Mouse (Mus musculus) frontal cortex, adult 2 months (tissue): ENCODE measurements around the gene Cyth3. TPM values are rescaled to one million over a fixed set of nuclear protein-coding genes. Genes with fewer than 3 reads are reported as not detected.

Experiments
- DNase-seq, 2 experiments: peaks; one replicate each; pipeline ENCODE4 v3.0.0; 2022; ENCODE audit warnings: low spot score in 1 of 2; ENCODE audit errors: extremely low spot score in 1 of 2
- polyA plus RNA-seq: library from polyadenylated mRNA; depleted of rRNA; stranded (reverse); fragments of >200 nt; gene quantifications from 2 replicates; pipeline ENCODE4 v1.2.3, GENCODE M21; 2012; rRNA removed

Cyth3 gene
- 28.5 and 29.1 TPM in 2 replicates for polyA plus RNA-seq

- peak; percentile 89 to 95 for DNase-seq
These were observed at the start of gene Cyth3 for GRCm38 (mm10) chr5:143621893-143622622. TSS of gene Cyth3 (plus strand) at chr5:143622447.

- no peak for DNase-seq
These were observed 49.2 kb upstream of the Cyth3 start for GRCm38 (mm10) chr5:143573067-143573466.

- DNase-seq = no peak
These were observed 47.7 kb upstream of the Cyth3 start for GRCm38 (mm10) chr5:143574261-143575178.

GRCm38 (mm10) chr5:143579537-143580203, 42.6 kb upstream of the Cyth3 start:
- peak; percentile 41 to 65 for DNase-seq

- DNase-seq = no peak
These were observed 41.3 kb upstream of the Cyth3 start for GRCm38 (mm10) chr5:143580982-143581381.

GRCm38 (mm10) chr5:143581874-143582273, 40.4 kb upstream of the Cyth3 start:
- peak in 1 of 2 experiments; percentile 57 for DNase-seq

- DNase-seq = no peak
These were observed 39.2 kb upstream of the Cyth3 start for GRCm38 (mm10) chr5:143583081-143583480.

GRCm38 (mm10) chr5:143584982-143585381, 37.3 kb upstream of the Cyth3 start:
- no peak for DNase-seq

GRCm38 (mm10) chr5:143586386-143586785, 35.9 kb upstream of the Cyth3 start:
- DNase-seq = no peak

- no peak for DNase-seq
These were observed 33.1 kb upstream of the Cyth3 start for GRCm38 (mm10) chr5:143589108-143589507.

GRCm38 (mm10) chr5:143592926-143593325, 29.3 kb upstream of the Cyth3 start:
- no peak for DNase-seq

- DNase-seq = no peak
These were observed 28.6 kb upstream of the Cyth3 start for GRCm38 (mm10) chr5:143593563-143594146.

GRCm38 (mm10) chr5:143594291-143595065, 27.8 kb upstream of the Cyth3 start:
- DNase-seq = no peak

- no peak for DNase-seq
These were observed 20.2 kb upstream of the Cyth3 start for GRCm38 (mm10) chr5:143602051-143602450.

GRCm38 (mm10) chr5:143604157-143604774, 18.0 kb upstream of the Cyth3 start:
- DNase-seq = no peak

- no peak for DNase-seq
These were observed 15.5 kb upstream of the Cyth3 start for GRCm38 (mm10) chr5:143606756-143607155.

GRCm38 (mm10) chr5:143608175-143608574, 14.1 kb upstream of the Cyth3 start:
- peak; percentile 20 to 61 for DNase-seq

GRCm38 (mm10) chr5:143611954-143612353, 10.3 kb upstream of the Cyth3 start:
- DNase-seq = no peak

GRCm38 (mm10) chr5:143613265-143613664, 9.0 kb upstream of the Cyth3 start:
- no peak for DNase-seq
